Mouse (Mus musculus) thymus, adult 18-20 months (tissue): Measurements from ENCODE around the gene Opcml.

Source experiments
- DNase-seq, 2 experiments: peaks; one replicate each; pipeline ENCODE4 v3.0.0; 2022; ENCODE audit warnings: mixed read lengths in 2 of 2

Opcml gene

DNA sequence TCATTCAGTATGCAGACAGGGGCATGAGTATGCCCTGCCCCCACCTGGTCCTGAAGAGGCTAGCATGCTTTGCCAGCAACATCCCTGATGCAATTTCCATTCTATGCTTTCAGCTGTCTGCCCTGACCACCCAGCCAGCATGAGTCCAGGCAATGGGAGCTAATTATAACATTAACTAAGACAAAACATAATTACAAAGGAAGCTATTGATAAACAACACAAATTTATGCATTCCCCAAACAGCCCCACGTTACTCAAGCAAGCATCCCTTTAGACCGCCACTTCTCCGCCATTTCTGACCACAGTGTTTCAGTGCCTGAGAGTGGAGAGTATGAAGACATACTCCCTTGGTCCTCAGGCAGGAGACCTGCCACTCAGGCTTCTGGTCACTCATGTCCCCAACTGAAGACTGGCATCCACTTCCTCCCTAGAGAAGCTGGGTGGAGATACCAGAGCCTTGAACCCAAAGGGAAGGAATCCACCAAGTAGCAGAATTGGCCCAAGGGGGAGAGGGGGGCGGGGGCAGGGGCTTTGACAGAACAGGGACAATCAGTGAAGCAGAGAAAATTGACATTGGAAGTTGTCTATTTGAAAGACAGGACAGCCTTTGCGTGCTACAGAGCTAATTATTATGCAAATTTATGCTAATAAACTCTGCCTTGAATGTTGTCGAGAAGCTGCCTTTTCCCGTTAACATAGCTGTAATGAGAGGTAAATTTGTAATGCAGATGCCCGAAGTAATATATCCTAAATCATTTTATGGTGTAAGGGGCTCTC is 464.7 kb downstream of the Opcml start:
- DNase-seq, result no peak

- DNase-seq, result no peak
Measured at GRCm38 (mm10) chr9:28255905-28256268, 465.3 kb downstream of the Opcml start.

DNA sequence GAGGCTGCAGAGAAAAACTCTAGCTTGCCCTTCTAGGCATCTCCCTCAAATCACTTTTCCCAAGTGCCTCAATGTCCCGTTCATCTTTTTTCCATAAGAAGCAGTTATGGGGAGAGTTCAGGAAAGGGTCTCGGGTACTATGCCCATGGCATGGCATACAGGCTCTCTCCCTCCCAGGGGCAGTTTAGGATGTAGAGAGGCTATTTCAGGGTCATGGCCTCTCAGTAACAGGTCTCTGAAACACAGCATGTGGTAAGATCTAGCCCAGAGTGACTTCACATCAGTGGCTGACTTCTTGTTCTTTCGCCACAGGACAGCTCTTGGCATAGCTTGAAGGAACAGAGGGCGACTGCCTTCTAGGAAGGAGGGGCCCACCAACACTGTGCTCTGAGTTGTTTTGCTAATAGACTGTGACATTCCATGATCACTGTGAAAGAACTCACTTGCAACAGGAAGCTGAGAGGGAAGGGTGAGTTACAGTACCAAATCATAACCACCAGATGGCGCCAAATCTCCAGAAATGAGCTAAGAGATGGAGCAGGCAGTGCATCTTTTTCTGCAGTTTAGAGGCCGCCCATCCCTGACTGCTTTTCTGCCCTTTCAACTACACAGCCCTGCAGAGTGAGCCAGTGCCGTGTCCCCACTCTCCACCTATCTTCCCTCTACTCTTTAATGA is 470.6 kb downstream of the Opcml start:
- peak in 1 of 2 experiments; percentile 2 for DNase-seq

DNA sequence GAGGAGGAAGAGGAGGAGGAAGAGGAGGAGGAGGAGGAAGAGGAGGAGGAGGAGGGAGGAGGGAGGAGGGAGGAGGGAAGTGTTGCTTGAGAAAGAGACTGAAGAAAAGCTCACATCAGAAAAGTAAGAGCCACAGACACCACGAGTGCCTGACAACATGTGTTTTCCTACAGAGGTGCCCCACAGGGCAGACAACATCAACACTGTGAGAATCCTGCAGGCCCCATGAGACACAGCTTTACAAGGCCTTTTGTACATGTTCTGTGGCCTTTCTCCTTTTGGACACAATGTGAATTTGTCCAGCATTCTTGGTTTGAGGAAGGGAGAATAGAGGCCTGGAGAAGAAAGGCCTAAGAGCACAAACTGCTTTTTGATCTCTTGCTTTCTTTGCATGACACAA is 471.4 kb downstream of the Opcml start:
- DNase-seq, result no peak

GRCm38 (mm10) chr9:28262896-28263295 is 472.3 kb downstream of the Opcml start:
- DNase-seq, result no peak

GRCm38 (mm10) chr9:28264761-28265160 is 474.2 kb downstream of the Opcml start:
- DNase-seq, result no peak

DNA sequence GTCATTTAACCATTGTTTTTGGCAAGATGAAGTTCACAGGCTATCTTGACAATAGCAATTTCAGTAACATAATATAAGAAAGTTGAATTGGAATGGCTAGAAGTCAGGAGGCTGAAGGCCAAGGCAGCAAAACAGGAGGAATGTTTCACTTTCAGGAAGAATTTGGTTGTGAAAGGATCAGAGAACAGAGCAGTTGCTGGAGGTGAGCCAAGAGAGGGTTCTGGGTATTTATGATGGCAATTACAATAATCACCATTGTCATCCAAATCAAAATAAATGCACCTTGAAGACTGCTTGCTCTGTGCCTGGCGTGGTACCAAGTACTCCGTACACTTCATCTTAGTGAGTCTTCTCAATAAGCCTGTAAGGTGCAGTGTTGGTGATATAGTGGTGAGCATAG is 483.2 kb downstream of the Opcml start:
- DNase-seq, result no peak

DNA sequence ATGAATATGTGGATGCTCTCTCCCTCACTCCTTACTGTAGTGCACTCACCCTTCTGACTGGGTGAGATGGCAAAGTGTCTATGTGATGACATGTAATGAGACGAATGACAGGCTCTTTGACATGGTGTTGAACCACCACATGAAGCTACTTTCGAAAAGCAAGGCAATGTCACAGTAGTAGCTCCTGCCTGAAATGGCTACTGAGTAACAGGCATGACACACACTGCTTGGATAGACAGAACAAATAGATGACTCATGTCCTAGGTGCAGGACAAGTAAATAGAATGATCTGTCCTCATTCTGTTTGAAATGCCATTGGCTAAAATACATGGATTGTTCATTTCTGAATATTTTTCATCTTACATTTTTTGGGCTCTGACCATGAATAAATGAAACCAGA is 488.0 kb downstream of the Opcml start:
- no peak for DNase-seq

DNA sequence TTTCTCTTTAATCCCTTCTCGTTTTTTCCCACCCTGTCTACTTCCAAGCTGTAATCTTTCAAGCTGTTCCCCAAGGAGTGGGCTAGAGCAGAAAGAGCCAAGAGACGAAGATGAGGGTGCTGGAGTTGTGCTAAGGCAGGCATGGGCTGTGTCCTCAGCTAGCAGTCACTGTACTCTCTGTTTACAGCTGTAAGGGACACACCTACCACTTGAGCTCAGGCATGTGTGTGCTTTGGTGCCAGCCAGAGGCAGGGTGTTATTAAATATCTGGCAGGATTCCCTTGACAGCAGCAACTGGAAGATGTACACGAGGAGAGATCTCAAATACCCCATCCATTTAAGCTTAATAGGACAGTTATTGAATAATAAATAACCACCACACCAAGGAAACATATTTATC is 490.4 kb downstream of the Opcml start:
- DNase-seq, result no peak

- DNase-seq, result no peak
Measured at GRCm38 (mm10) chr9:28281571-28281970, 491.0 kb downstream of the Opcml start.

- no peak for DNase-seq
Measured at GRCm38 (mm10) chr9:28285016-28285415, 494.4 kb downstream of the Opcml start.

DNA sequence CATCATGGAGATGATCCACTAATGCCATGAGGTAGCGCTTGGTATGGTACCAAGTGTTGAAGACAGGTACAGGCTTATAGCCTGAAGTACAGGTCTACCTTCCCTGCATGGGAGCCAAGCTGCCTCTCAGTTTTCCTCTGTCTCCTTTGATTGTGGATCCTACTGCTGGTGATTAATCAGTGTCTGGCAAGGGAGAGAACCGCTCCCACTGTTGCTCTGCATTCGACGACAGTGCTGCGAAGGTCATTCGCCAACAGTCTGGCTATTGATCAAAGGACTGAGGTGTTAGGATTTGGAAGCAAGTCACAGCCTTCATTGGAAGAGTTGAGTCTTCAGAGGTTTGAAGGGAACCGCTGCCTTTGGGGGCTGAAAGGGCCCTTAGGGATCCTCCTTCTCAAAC is 495.8 kb downstream of the Opcml start:
- DNase-seq, result no peak

- DNase-seq, result no peak
Measured at GRCm38 (mm10) chr9:28287485-28287884, 496.9 kb downstream of the Opcml start.

DNA sequence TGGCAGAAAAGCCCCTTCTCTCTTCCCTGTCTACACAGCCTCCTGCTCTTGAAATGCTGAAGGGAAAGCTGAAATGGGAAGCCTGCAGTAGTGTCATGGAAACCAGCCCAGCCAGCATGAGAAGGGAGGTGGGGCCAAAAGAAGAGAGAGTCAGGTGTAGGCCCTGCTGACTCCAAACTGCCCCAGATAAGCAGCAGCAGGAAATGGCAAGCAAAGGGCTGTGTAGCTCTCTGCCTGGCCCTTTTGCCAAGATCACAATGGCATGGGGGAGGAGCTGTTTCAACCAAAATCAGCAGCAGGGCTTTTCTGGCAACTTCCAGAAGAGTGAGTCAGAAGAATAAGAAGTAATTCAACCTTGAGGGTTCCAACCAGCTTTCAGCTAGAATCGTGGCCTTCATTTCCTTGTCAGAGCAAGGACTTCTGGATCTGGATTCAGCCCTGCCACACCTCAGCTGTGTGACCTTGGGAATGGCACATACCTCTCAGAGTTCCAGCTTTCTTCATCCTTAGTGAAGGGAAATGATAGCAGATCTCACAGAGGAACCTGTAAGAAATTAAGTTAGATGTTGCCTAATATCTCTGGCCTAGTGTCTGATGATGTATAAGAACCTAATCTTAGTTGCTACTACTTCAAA is 499.2 kb downstream of the Opcml start:
- no peak for DNase-seq

GRCm38 (mm10) chr9:28303659-28304058 is 513.1 kb downstream of the Opcml start:
- no peak for DNase-seq

DNA sequence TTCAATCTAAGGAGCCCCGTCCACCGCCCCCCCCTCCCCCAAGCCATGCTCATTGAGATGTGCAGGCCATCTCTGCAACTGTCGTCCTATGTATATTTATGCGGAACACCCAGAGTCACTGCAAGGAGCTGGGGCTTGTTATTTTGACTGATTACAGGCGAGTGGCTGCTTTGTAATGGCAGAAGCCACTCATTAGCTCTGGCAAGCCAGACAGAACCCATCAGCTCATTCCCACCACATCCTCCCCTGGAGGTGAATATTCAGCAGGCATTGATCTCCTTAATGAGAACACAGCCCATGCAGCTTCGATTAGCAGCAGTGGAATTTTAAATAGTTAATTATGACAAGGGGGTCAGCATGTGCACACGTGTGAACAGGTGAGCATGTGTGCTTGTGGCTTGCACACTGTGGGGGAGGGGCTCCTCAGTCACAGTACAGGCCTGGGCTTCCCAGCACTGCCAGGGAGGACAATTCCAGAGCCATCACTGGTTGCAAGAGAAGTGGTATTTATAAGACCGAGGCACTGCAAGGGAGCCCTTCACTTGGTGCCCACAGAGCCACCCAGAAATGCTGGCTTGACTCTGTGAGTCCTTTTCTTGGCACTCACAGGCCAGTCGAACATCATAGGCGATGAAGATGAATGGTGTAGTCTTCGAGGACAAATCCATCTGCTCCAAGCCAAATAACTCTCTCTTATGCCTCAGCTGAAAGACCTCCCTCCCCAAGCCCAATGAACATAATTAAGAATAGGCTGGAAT is 516.0 kb downstream of the Opcml start:
- DNase-seq, result no peak

- no peak for DNase-seq
Measured at GRCm38 (mm10) chr9:28307122-28307430, 516.5 kb downstream of the Opcml start.

- DNase-seq, result no peak
Measured at GRCm38 (mm10) chr9:28307481-28308050, 517.0 kb downstream of the Opcml start.

DNA sequence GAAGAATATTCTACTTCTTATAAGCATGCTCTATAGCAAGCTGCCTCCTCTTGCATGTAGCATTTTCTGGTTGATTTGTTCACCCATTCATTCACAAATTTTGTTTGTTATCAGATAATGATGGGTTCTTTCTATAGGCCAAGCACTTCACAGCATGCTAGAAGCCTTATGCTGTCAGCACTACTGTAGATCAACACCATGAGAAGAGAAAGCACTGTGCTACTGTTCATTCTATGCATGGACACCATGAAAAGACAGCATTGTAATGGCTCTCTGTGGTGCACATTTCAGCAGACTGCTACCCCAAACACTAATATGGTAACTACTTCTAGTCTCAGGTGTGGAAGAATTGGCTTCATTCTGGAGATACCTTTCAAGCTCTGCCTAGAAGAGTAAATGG is 527.3 kb downstream of the Opcml start:
- DNase-seq, result no peak

DNA sequence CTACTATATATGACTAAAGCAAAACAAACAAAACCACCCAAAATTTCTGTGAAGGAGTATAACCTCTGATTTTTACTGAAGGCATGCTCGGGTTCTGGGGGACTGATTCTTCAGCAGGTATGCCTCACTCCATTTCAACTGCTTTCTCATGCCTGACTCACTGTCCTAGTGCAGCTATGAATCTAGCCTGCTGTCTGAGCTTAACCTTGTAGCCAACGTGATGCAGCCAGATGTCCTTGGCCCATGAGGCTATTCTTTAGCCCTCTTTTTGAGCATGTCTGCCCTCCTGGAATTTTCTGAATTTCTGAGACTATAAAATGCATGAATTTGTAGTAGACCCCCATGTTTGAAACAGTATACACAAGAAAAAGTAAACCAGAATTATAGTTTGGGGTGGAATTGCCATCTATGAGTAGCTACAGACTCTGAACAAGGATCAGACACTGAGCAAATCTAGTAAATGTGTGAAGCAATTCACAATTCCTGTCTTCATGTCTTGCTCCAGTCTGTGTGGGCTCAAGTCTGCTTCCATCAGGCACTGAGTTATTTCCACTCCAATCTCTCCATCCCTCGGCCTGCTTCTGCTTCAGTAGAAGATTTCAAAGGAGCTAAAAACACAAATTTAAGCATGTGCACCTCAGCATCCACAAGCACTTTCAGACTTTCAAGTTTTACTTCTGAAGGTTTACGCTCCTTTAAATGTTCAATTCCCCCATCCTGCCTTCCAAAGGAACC is 528.6 kb downstream of the Opcml start:
- no peak for DNase-seq

- no peak for DNase-seq
Measured at GRCm38 (mm10) chr9:28319802-28320201, 529.2 kb downstream of the Opcml start.

- no peak for DNase-seq
Measured at GRCm38 (mm10) chr9:28327985-28328384, 537.4 kb downstream of the Opcml start.
